Mouse (Mus musculus): Measurements from ENCODE around the gene Ppp1r9b.

DNA sequence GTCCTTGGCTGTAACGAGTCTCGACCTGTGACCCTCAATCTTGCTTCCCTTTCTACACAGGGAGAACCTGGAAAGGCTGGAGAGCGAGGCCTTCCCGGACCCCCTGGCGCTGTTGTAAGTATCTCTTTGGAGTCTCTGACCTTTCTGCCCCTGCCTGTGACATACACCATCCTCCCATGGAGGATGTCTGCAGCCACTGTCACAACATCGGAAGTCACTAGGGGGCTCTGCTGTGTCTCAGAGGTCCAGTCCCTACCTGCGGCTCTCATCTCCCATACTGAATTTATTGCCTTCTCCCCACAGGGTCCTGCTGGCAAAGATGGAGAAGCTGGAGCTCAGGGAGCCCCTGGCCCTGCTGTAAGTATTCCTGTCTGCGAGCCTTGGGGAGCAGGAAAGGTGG is 46.5 kb upstream of the Ppp1r9b start:
- TF ChIP-seq CTCF (IDR thresholded peaks at IDR 0.05; ENCODE audit: extremely low read depth, insufficient read length, insufficient replicate concordance, low read depth, low read length) (peak; percentile 10; the same call in 1 of the 2 replicates), POLR2A (IDR thresholded peaks at IDR 0.05; ENCODE audit: low read depth, low read length) (no peak)
